Mouse (Mus musculus) stomach, postnatal 0 days (tissue): ENCODE measurements around the gene Gpc4.

Experiments
- CTCF ChIP-seq: IDR thresholded peaks from 2 replicates; pipeline ENCODE4 v1.5.1; 2016; ENCODE audit warnings: antibody characterized with exemption, low read depth, mild to moderate bottlenecking, moderate library complexity
- EP300 ChIP-seq: optimal IDR thresholded peaks from 2 replicates; pipeline ENCODE3; 2016; ENCODE audit warnings: antibody characterized with exemption

DNA sequence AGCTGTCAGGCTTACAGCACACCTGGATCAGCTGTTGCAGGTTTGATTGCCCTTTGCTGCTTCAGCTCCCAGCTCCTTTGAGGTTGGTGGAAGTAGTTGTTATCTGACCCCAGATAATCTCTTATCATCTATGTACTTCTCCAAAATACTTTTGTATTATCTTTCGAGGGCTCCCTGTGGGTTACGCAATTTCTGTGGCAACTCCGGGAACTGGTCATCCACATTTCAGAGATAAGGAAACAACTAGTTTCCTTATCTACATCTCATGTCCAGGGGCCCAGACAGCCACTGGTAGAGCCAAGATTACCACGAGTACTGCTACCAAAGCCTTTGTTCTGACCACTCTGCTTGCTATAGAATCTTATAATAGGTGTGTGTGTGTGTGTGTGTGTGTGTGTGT lies 12.0 kb upstream of the Gpc4 start:
- TF ChIP-seq CTCF (no peak), EP300 (no peak)
